In genomic region chr1:169737231-169737630, GRCm38 (mm10) we compare ENCODE assay signal across 19 mouse cellular contexts. TPM values are rescaled to one million over a fixed set of nuclear protein-coding genes. Genes with fewer than 3 reads are reported as not detected.
DNase-seq lines count a peak whose midpoint lies in the region; ATAC-seq and TF ChIP-seq lines count a peak whose summit lies in the region.
"Had no signal": no experiment of that assay in that cellular context is flagged by ENCODE, and none has a peak within 500 bp of the region (broad histone marks: within the 10 kb centered on the region; RNA-seq: fewer than 3 reads in every experiment).

No protein-coding gene starts in this region.

- H3K9ac ChIP-seq in kidney, embryonic 15.5 days: no peak overlapping the region
- H3K9ac ChIP-seq in lung, postnatal 0 days (replicated peaks; ENCODE audit: low read depth): no peak overlapping the region
- H3K9ac ChIP-seq: hindbrain, embryonic 13.5 days; limb, embryonic 15.5 days; lung, embryonic 14.5 days had no signal

- TF ChIP-seq EP300 in lung, postnatal 0 days (IDR thresholded peaks at IDR 0.05): no peak

- 81% methylated on average over 6 of the region's 6 CpGs for WGBS in kidney, embryonic 15.5 days
- 81% methylated on average over 6 of the region's 6 CpGs for WGBS in lung, postnatal 0 days

- no peaks in the 10 kb centered on the region for H3K4me1 ChIP-seq in kidney, embryonic 15.5 days
- H3K4me1 ChIP-seq in brown adipose tissue, adult 24 weeks (ENCODE audit: control insufficient read depth, insufficient read depth, insufficient read length, low read length): no peaks in the 10 kb centered on the region
- H3K4me1 ChIP-seq in lung, postnatal 0 days (ENCODE audit: insufficient read depth, low read depth, low read length): no peaks in the 10 kb centered on the region
- H3K4me1 ChIP-seq: hindbrain, embryonic 13.5 days; limb, embryonic 15.5 days; megakaryocyte, embryonic 14.5 days had no signal

- intact Hi-C loops in gastrocnemius, adult 2 months (cut with DNase I): no loop called here

- H3K27me3 ChIP-seq in kidney, embryonic 15.5 days: no peaks in the 10 kb centered on the region
- H3K27me3 ChIP-seq in lung, postnatal 0 days (replicated peaks; ENCODE audit: insufficient read depth, low read length): no peaks in the 10 kb centered on the region
- H3K27me3 ChIP-seq: hindbrain, embryonic 13.5 days; limb, embryonic 15.5 days; megakaryocyte, embryonic 14.5 days had no signal

- H3K4me2 ChIP-seq in kidney, embryonic 15.5 days: no peak overlapping the region
- H3K4me2 ChIP-seq in lung, postnatal 0 days (replicated peaks; ENCODE audit: low read depth, low read length): no peak overlapping the region
- H3K4me2 ChIP-seq: hindbrain, embryonic 13.5 days; limb, embryonic 15.5 days; lung, embryonic 14.5 days had no signal

- TF ChIP-seq CTCF in gastrocnemius, adult 2 months (IDR thresholded peaks at IDR 0.05): no peak
- no peak for TF ChIP-seq CTCF in lung, postnatal 0 days (IDR thresholded peaks at IDR 0.05)

- H3K36me3 ChIP-seq in kidney, embryonic 15.5 days: no peaks in the 10 kb centered on the region
- no peaks in the 10 kb centered on the region for H3K36me3 ChIP-seq in lung, postnatal 0 days (ENCODE audit: insufficient read depth, low read length)
- H3K36me3 ChIP-seq: hindbrain, embryonic 13.5 days; limb, embryonic 15.5 days had no signal

- H3K27ac ChIP-seq in gastrocnemius, adult 2 months: peak overlapping the region; percentile 64; the same call in 1 of the 2 replicates
- no peak overlapping the region for H3K27ac ChIP-seq in kidney, embryonic 15.5 days
- peak overlapping the region; percentile 49 for H3K27ac ChIP-seq in brown adipose tissue, adult 24 weeks (replicated peaks; ENCODE audit: low read depth, low read length)
- no peak overlapping the region for H3K27ac ChIP-seq in lung, postnatal 0 days (ENCODE audit: low read length)
- H3K27ac ChIP-seq: hindbrain, embryonic 13.5 days; limb, embryonic 15.5 days had no signal

- peak; percentile 17 for DNase-seq in gastrocnemius, adult 2 months
- no peak for DNase-seq in gastrocnemius, adult 8-10 months (ENCODE audit: low spot score in 2 of 2)
- peak; percentile 5 for DNase-seq in kidney, adult 9 months
- no peak for DNase-seq in lung, postnatal 0 days (ENCODE audit: low spot score)
- no peak for DNase-seq in thymus, postnatal 0 days (ENCODE audit: low spot score)
- DNase-seq: adrenal gland, adult 2 months; cerebellum, adult 11-12 months; cerebellum, postnatal 25 days; lung, embryonic 14.5 days had no signal

- no peak overlapping the region for H3K4me3 ChIP-seq in gastrocnemius, adult 2 months
- H3K4me3 ChIP-seq in kidney, embryonic 15.5 days (replicated peaks): no peak overlapping the region
- no peak overlapping the region for H3K4me3 ChIP-seq in brown adipose tissue, adult 24 weeks (ENCODE audit: insufficient read depth, low read depth, low read length)
- H3K4me3 ChIP-seq in lung, postnatal 0 days (ENCODE audit: low read depth, low read length): no peak overlapping the region
- H3K4me3 ChIP-seq: hindbrain, embryonic 13.5 days; limb, embryonic 15.5 days; megakaryocyte, embryonic 14.5 days had no signal

- no peaks in the 10 kb centered on the region for H3K9me3 ChIP-seq in kidney, embryonic 15.5 days (replicated peaks)
- no peaks in the 10 kb centered on the region for H3K9me3 ChIP-seq in lung, postnatal 0 days (ENCODE audit: low read length)
- H3K9me3 ChIP-seq: hindbrain, embryonic 13.5 days; limb, embryonic 15.5 days had no signal

- ATAC-seq in kidney, embryonic 15.5 days (replicated peaks; ENCODE audit: low FRiP score): no peak
- peak; percentile 38; the same call in 1 of the 2 replicates for ATAC-seq in lung, postnatal 0 days
- no peak for ATAC-seq in activated CD4-positive, CD25-positive, alpha-beta regulatory T cell, adult 4 months
- ATAC-seq: forebrain, embryonic 14.5 days; intestine, embryonic 16.5 days; midbrain, embryonic 16.5 days had no signal

RNA-seq across cellular contexts. Expression of gene Rgs4, which starts 10.2 kb away (rescaled TPM):
- 1 to 10 TPM; 5.1 to 6.0 TPM for total RNA-seq in gastrocnemius, adult 2 months (2021)
- total RNA-seq in gastrocnemius, adult 8-10 months (2022): 1 to 10 TPM; 3.0 to 5.4 (median 3.6) TPM
- polyA plus RNA-seq in kidney, embryonic 15.5 days (2015; fragmentation: Nextera tagmentation; extraction: Ambion mirVana): 3.3 and 8.6 TPM in 2 replicates
- polyA plus RNA-seq in brown adipose tissue, adult 24 weeks (2012; ENCODE audit: insufficient read depth, insufficient read length, missing spikeins): 4.9 and 7.3 TPM in 2 replicates
- polyA plus RNA-seq in lung, postnatal 0 days (2015; fragmentation: Nextera tagmentation; extraction: Ambion mirVana): 15.0 and 16.3 TPM in 2 replicates
- 4.0 and 4.8 TPM in 2 replicates for polyA plus RNA-seq in thymus, postnatal 0 days (2015; fragmentation: Nextera tagmentation; extraction: Ambion mirVana)
- not detected for polyA plus RNA-seq in activated CD4-positive, CD25-positive, alpha-beta regulatory T cell, adult 4 months (2017; shearing (Covaris generic))
- total RNA-seq: MEL had no signal

Comparison
In these comparisons a context has a peak if more than half of its experiments do, and no peak if none do; other contexts are left out.
1. DNase-seq: peak in gastrocnemius, adult 2 months (single experiment) and kidney, adult 9 months (single experiment); none in gastrocnemius, adult 8-10 months (0 of 2), lung, postnatal 0 days (single experiment) and thymus, postnatal 0 days (single experiment).
2. H3K27ac ChIP-seq: peak in gastrocnemius, adult 2 months (single experiment) and brown adipose tissue, adult 24 weeks (single experiment); none in kidney, embryonic 15.5 days (single experiment) and lung, postnatal 0 days (single experiment).